Mouse (Mus musculus) bone marrow macrophage, adult 2 months (primary cell): ENCODE measurements around the gene Arl10.

ENCODE experiments used
- CTCF ChIP-seq: IDR thresholded peaks from 2 replicates; pipeline ENCODE4 v1.5.1; 2012; ENCODE audit warnings: low read depth, mild to moderate bottlenecking, low read length, moderate library complexity
- POLR2A ChIP-seq: IDR thresholded peaks from 2 replicates; pipeline ENCODE4 v1.6.1; 2012; ENCODE audit warnings: mild to moderate bottlenecking, low read depth, low read length, borderline replicate concordance

- TF ChIP-seq POLR2A (no peak), CTCF (no peak)
Measured at GRCm38 (mm10) chr13:54571637-54572036, 3.2 kb upstream of the Arl10 start.
